Mouse (Mus musculus) hindbrain, embryonic 16.5 days (tissue): ENCODE measurements at regions not wholly inside any gene's neighbourhood (a gene's known extent, or its start where the extent isn't known, plus 50 kb on each side); places are given as distances from the start of the nearest gene placed in this dataset.

Experiments used
- ATAC-seq: fragments of 200-750 bp; cut with Nextera tagmentation; 2 replicates; pipeline ENCODE4 v1.8.0; 2017; ENCODE audit warnings: moderate TSS enrichment, moderate library complexity
- H3K27ac ChIP-seq: fragments of 300-500 bp; sonication (generic); 2 replicates; pipeline ENCODE4 v1.5.1; 2014; ENCODE audit warnings: low read depth, mild to moderate bottlenecking, control low read depth, low read length, moderate library complexity
- H3K27me3 ChIP-seq: fragments of 300-500 bp; sonication (generic); replicated peaks from 2 replicates; pipeline ENCODE4 v1.6.1; 2014; ENCODE audit warnings: low read length; ENCODE audit not compliant: control insufficient read depth, insufficient read depth
- H3K36me3 ChIP-seq: fragments of 300-500 bp; sonication (generic); 2 replicates; pipeline ENCODE4 v1.6.1; 2014; ENCODE audit warnings: mild to moderate bottlenecking, low read length, moderate library complexity, mixed read lengths; ENCODE audit not compliant: control insufficient read depth, insufficient read depth
- H3K4me1 ChIP-seq: fragments of 300-500 bp; sonication (generic); 2 replicates; pipeline ENCODE4 v1.6.1; 2014; ENCODE audit warnings: low read depth, low read length; ENCODE audit not compliant: control insufficient read depth, insufficient read depth
- H3K4me2 ChIP-seq: fragments of 300-500 bp; sonication (generic); 2 replicates; pipeline ENCODE4 v1.6.1; 2014; ENCODE audit warnings: mild to moderate bottlenecking, low read length, control low read depth, moderate library complexity
- H3K4me3 ChIP-seq: fragments of 300-500 bp; sonication (generic); 2 replicates; pipeline ENCODE4 v1.5.1; 2014; ENCODE audit warnings: mild to moderate bottlenecking, low read length, control low read depth, moderate library complexity
- H3K9ac ChIP-seq: fragments of 300-500 bp; sonication (generic); 2 replicates; pipeline ENCODE4 v1.6.1; 2014; ENCODE audit warnings: low read depth, mild to moderate bottlenecking, control low read depth, low read length, moderate library complexity
- H3K9me3 ChIP-seq: fragments of 300-500 bp; sonication (generic); 2 replicates; pipeline ENCODE4 v1.6.1; 2014; ENCODE audit warnings: mild to moderate bottlenecking, low read length, moderate library complexity; ENCODE audit not compliant: control insufficient read depth
- WGBS: fragments of 180-500 bp; shearing (Covaris S2); extraction: QIAGEN DNeasy Blood & Tissue Kit; methylation state at CpG from one replicate; pipeline ENCODE4 v1.1.7; 2014; 5-methylcytosine and 5-hydroxymethylcytosine counted together

DNA sequence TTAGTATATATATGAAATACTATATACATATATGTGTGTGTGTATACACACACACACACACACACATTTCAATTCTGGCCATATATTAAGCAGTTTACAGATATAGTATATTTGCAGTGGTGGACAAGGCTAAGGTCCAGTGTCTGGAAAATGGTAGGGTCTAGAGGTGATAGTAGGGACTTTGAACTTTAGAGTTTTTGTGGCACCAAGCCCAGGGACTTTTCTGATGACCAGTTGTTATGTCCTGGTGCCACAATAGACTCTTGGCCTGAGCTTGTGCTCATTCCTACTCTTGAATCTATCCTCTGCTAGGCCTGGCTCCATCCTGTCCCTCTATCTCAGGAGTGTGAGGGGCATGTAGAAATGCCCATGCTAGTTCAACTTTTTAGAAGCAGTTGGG, 454.0 kb downstream of the Pik3r1 start:
- no peak overlapping the region for H3K4me2 ChIP-seq
- no peak overlapping the region for H3K9ac ChIP-seq
- H3K27me3 ChIP-seq = no peaks in the 10 kb centered on the region
- H3K27ac ChIP-seq = no peak overlapping the region
- H3K4me1 ChIP-seq = no peaks in the 10 kb centered on the region
- no peak overlapping the region for H3K4me3 ChIP-seq
- H3K9me3 ChIP-seq = no peaks in the 10 kb centered on the region
- no peaks in the 10 kb centered on the region for H3K36me3 ChIP-seq
- no peak for ATAC-seq

DNA sequence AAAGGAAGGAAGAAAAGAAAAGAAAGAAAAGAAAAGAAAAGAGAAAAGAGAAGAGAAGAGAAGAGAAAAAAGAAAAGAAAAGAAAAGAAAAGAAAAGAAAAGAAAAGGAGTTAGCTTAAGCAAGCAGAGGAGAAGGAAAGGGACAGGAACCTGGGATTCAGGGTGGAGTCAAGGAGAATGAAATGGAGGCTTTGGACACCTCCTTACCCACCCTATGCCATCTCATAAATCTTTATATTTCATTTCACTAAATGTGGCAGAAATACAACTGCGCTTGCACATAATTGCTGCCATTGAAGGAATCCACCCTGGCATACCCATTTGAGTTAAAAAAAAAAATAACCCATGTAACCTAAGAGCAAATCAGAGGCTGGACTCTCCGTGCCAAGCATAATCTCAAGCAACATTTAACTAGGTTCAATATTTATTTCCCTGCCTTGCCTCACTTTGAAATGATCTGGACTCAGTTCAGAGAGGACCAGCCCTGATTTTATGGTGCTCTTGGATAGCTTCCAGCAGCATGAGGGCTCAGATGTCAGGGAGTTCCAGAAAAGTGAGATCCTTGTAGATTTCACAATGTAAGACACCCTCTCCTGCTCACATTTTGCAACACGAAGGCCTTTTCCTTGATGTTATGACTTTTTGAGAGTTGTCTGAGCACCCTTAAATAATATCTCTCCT, 456.2 kb downstream of the Pik3r1 start:
- Histone ChIP-seq H3K9ac (no peak overlapping the region), H3K9me3 (no peaks in the 10 kb centered on the region), H3K36me3 (no peaks in the 10 kb centered on the region), H3K4me1 (no peaks in the 10 kb centered on the region), H3K27ac (no peak overlapping the region), H3K4me3 (no peak overlapping the region), H3K27me3 (no peaks in the 10 kb centered on the region), H3K4me2 (no peak overlapping the region)
- ATAC-seq = no peak
- 76% methylated on average over 3 of the region's 3 CpGs for WGBS

- H3K4me3 ChIP-seq = no peak overlapping the region
- no peaks in the 10 kb centered on the region for H3K36me3 ChIP-seq
- no peaks in the 10 kb centered on the region for H3K9me3 ChIP-seq
- WGBS = 99% methylated on average over 5 of the region's 5 CpGs
- no peak for ATAC-seq
- no peak overlapping the region for H3K27ac ChIP-seq
- H3K9ac ChIP-seq = no peak overlapping the region
- H3K4me2 ChIP-seq = no peak overlapping the region
- H3K27me3 ChIP-seq = no peaks in the 10 kb centered on the region
- peaks cover 3% of the 10 kb centered on the region; the same call in 1 of the 2 replicates for H3K4me1 ChIP-seq
These were observed 459.3 kb downstream of the Pik3r1 start for GRCm38 (mm10) chr13:101308724-101309123.

- Histone ChIP-seq H3K4me3 (no peak overlapping the region), H3K9me3 (no peaks in the 10 kb centered on the region), H3K27me3 (no peaks in the 10 kb centered on the region), H3K4me1 (peaks cover 3% of the 10 kb centered on the region; the same call in 1 of the 2 replicates), H3K9ac (no peak overlapping the region), H3K36me3 (no peaks in the 10 kb centered on the region), H3K27ac (no peak overlapping the region), H3K4me2 (no peak overlapping the region)
- peak; percentile 76 for ATAC-seq
- WGBS = 51% methylated on average over 11 of the region's 11 CpGs
These were observed 462.2 kb downstream of the Pik3r1 start for GRCm38 (mm10) chr13:101305695-101306413.

DNA sequence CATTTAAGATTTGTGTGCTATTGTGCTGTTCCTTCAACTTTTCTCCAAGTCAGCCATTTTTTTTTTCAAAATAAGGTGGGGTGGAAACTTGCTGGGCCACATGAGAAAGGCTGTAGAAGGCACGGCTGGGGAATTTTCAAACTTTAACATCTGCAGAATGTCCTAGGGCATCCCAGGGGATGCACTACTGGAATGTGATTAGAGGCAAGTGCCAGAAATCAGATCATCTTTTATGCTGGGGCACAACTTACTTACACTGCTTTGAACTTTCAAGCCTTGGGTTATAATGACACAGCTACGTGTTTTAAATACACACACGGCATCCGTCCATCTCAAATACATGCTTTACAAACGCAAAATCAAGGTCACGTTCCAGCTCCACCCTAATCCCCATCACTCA, 463.0 kb downstream of the Pik3r1 start:
- Histone ChIP-seq H3K4me2 (no peak overlapping the region), H3K9me3 (no peaks in the 10 kb centered on the region), H3K27ac (no peak overlapping the region), H3K9ac (no peak overlapping the region), H3K27me3 (no peaks in the 10 kb centered on the region), H3K4me1 (peaks cover 3% of the 10 kb centered on the region; the same call in 1 of the 2 replicates), H3K36me3 (no peaks in the 10 kb centered on the region), H3K4me3 (no peak overlapping the region)
- 67% methylated on average over 6 of the region's 6 CpGs for WGBS
- no peak for ATAC-seq

DNA sequence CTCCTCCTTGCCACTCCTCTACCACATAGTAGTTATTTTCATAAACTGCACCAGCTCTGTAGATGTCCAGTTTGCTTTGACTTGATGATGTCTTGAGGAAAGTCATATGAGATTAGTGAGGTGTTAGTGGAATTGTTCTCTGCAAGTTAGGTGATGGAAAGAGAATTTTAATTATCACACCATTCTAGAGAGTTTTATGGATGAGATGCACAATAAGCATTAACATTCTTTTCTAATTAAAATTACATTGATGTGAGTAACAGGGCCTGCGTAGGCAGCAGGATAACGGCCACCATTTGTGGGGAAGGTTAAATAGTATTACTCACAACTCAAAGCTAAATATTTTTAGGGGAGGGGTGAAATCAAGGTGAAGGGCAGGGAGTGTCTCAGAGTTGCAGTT, 466.7 kb downstream of the Pik3r1 start:
- no peaks in the 10 kb centered on the region for H3K9me3 ChIP-seq
- H3K36me3 ChIP-seq = no peaks in the 10 kb centered on the region
- peaks cover 3% of the 10 kb centered on the region; the same call in 1 of the 2 replicates for H3K4me1 ChIP-seq
- no peaks in the 10 kb centered on the region for H3K27me3 ChIP-seq
- H3K4me3 ChIP-seq = no peak overlapping the region
- H3K27ac ChIP-seq = no peak overlapping the region
- H3K9ac ChIP-seq = no peak overlapping the region
- no peak overlapping the region for H3K4me2 ChIP-seq
- no peak for ATAC-seq
- 74% methylated on average over 2 of the region's 2 CpGs for WGBS

DNA sequence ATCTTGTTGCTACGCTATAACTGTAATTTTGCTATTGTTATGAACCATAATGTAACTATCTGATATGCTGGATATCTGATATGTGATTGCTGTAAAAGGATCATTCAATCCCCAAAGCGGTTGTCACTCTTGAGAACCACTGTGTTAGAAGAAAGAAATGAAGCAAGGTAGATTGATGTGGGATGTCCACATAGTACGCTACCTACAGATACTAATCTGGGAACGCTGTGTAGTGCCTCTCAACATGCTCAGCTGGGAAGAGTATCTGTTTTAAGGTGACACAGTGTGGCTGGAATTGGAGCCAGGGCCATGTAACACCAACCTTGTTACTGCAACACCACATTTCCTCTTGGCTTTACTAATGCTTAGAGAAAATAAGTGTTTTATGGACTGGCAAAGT, 456.2 kb upstream of the Slc30a5 start:
- H3K27me3 ChIP-seq = no peaks in the 10 kb centered on the region
- WGBS = 93% methylated on average over 4 of the region's 4 CpGs
- H3K36me3 ChIP-seq = no peaks in the 10 kb centered on the region
- no peak overlapping the region for H3K4me3 ChIP-seq
- no peak overlapping the region for H3K9ac ChIP-seq
- H3K4me1 ChIP-seq = no peaks in the 10 kb centered on the region
- H3K9me3 ChIP-seq = no peaks in the 10 kb centered on the region
- no peak for ATAC-seq
- no peak overlapping the region for H3K27ac ChIP-seq
- no peak overlapping the region for H3K4me2 ChIP-seq

DNA sequence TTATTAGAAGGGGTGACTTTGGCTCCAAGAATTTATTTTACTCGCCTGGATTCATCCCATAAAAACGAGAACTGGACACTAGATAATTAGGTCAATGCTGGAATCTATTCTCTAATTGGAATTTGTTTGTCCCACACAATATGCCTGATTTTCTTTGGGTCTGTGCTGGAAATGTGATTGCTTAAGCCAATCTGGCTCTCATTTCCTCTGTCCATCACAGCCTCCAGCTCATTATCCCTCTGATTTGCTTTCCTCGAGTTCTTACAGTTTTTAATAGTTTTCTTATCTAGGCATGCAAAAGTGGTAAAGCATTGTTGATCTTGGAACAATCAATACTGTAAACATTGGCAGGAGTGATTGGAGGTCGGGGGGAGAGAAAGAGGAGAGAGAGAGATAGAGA, 453.9 kb upstream of the Slc30a5 start:
- Histone ChIP-seq H3K4me2 (no peak overlapping the region), H3K4me1 (no peaks in the 10 kb centered on the region), H3K4me3 (no peak overlapping the region), H3K9ac (no peak overlapping the region), H3K27ac (no peak overlapping the region), H3K36me3 (no peaks in the 10 kb centered on the region), H3K9me3 (no peaks in the 10 kb centered on the region), H3K27me3 (no peaks in the 10 kb centered on the region)
- ATAC-seq = no peak
- 71% methylated on average over 4 of the region's 4 CpGs for WGBS

DNA sequence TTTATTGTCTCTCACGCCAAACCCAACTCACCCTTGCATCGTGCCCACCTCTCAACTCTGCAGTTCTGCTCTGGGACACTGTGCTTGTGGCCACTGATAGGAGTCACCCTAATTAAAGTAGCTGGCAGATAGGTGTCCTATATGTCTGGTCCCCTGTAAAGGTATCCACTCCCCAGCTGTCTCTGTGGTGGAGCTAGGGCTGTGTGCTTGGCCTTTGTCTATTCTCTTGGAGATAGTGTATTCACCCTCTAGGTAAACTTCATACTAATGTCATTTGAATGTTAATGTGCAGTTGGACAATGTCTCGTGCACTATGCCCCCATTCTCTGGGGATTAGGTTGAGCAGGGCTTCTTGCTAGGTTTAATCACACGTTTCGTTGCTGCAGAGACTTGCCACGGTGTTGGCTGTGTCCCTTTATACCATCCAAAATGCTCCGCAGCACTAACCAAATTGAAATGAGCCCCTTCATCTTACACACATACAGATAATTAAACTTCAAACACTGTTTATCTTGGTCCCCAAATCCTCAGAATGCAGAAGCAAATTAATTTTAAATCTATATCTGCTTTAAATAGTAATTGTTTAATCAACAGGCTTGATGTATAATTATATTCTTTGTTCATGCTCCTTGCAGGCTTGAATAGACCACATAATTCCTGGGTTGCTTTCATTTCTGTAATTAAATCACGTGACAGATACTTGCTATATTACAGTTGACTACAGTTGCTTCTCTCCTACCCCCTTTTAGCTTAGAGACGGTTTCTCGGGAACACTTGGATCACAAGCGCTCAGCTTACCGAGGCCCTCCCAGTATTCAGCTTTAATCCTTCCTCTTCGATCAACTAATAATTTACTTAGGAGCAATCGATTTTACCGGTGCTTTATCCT, 453.0 kb upstream of the Slc30a5 start:
- H3K9ac ChIP-seq = no peak overlapping the region
- no peaks in the 10 kb centered on the region for H3K27me3 ChIP-seq
- H3K27ac ChIP-seq = no peak overlapping the region
- H3K36me3 ChIP-seq = no peaks in the 10 kb centered on the region
- no peaks in the 10 kb centered on the region for H3K9me3 ChIP-seq
- WGBS = 70% methylated on average over 15 of the region's 15 CpGs
- 0 out of 2 replicates have a peak, but pooled peaks have one; percentile 48 for ATAC-seq
- H3K4me3 ChIP-seq = no peak overlapping the region
- no peaks in the 10 kb centered on the region for H3K4me1 ChIP-seq
- no peak overlapping the region for H3K4me2 ChIP-seq
